Mouse (Mus musculus) bone marrow macrophage, adult 2 months (primary cell): ENCODE measurements around the gene Vav1.

Source experiments
- CTCF ChIP-seq: IDR thresholded peaks from 2 replicates; pipeline ENCODE4 v1.5.1; 2012; ENCODE audit warnings: low read depth, mild to moderate bottlenecking, low read length, moderate library complexity
- POLR2A ChIP-seq: IDR thresholded peaks from 2 replicates; pipeline ENCODE4 v1.6.1; 2012; ENCODE audit warnings: mild to moderate bottlenecking, low read depth, low read length, borderline replicate concordance

- TF ChIP-seq CTCF (no peak), POLR2A (no peak)
Measured at GRCm38 (mm10) chr17:57290671-57291055, 11.8 kb downstream of the Vav1 start.
